Comparison of ENCODE assay signal across 22 mouse cellular contexts in the genomic region with DNA sequence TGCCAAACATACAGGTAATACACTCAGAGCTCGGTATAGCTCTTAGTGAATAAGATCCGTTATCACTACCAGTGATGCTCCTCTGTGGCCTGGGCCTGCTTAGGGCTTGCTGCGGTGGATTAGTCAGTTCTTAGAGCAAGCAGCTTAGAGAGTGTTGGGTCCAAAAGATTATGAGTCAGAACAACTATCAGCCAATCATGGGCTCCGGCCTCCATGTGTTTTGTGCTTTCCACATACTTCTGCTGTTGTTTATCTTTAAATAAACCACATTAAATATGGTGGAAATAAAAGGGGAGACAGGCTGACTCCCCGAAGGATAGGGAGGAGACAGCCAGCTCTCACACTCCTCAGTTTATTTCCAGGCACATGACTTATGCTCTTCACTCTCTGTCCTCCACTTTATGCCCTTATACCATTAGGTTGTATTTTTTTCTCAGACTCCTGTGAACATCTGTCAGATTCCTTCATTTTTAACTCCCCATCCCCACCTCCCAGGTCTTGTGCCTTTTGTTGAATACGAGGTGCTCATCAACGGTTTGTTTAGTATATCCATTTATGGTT.
"Had no signal": no experiment of that assay in that cellular context is flagged by ENCODE, and none has a peak within 500 bp of the region (broad histone marks: within the 10 kb centered on the region; RNA-seq: fewer than 3 reads in every experiment).

No protein-coding gene starts in this region.

- H3K4me3 ChIP-seq: heart, adult 2 months; heart, embryonic 13.5 days; heart, embryonic 15.5 days; hindbrain, embryonic 13.5 days; hindbrain, embryonic 15.5 days; kidney, embryonic 15.5 days; limb, embryonic 10.5 days; limb, embryonic 12.5 days; liver, embryonic 12.5 days had no signal

- H3K4me2 ChIP-seq: heart, embryonic 11.5 days; heart, embryonic 13.5 days; heart, embryonic 15.5 days; hindbrain, embryonic 13.5 days; hindbrain, embryonic 15.5 days; kidney, embryonic 15.5 days; limb, embryonic 12.5 days; liver, embryonic 12.5 days had no signal

- H3K27me3 ChIP-seq: heart, embryonic 13.5 days; heart, embryonic 15.5 days; hindbrain, embryonic 13.5 days; hindbrain, embryonic 15.5 days; kidney, embryonic 15.5 days; limb, embryonic 12.5 days; liver, embryonic 12.5 days had no signal

- H3K36me3 ChIP-seq: heart, embryonic 13.5 days; heart, embryonic 15.5 days; hindbrain, embryonic 13.5 days; hindbrain, embryonic 15.5 days; kidney, embryonic 15.5 days; limb, embryonic 10.5 days; limb, embryonic 12.5 days; liver, embryonic 12.5 days had no signal

- DNase-seq: gastrocnemius, postnatal 14 days; gastrocnemius, postnatal 36 days; heart, adult 11 months; heart, adult 2 months; heart, postnatal 14 days; heart, postnatal 36 days; kidney, adult 11 months; kidney, adult 2 months; kidney, adult 9 months; kidney, postnatal 14 days; kidney, postnatal 36 days; layer of hippocampus, adult 9-11 months; layer of hippocampus, postnatal 36 days had no signal
